Mouse (Mus musculus) hindbrain, embryonic 13.5 days (tissue): ENCODE measurements around the gene Gm7075. TPM values are rescaled to one million over a fixed set of nuclear protein-coding genes. Genes with fewer than 3 reads are reported as not detected.
A peak's percentile ranks its signal among the peaks of the same experiment; 100 is the strongest.

Experiments
- ATAC-seq: fragments of 200-750 bp; cut with Nextera tagmentation; 2 replicates; pipeline ENCODE4 v1.8.0; 2017; ENCODE audit warnings: moderate TSS enrichment; ENCODE audit not compliant: low FRiP score
- H3K27ac ChIP-seq: fragments of 300-500 bp; sonication (generic); 2 replicates; pipeline ENCODE4 v1.5.1; 2015; ENCODE audit warnings: inconsistent platforms, mild to moderate bottlenecking, moderate library complexity
- H3K27me3 ChIP-seq: fragments of 300-500 bp; sonication (generic); 2 replicates; pipeline ENCODE4 v1.6.1; 2015; ENCODE audit warnings: mild to moderate bottlenecking, inconsistent platforms
- H3K36me3 ChIP-seq: fragments of 300-500 bp; sonication (generic); 2 replicates; pipeline ENCODE4 v1.6.1; 2015; ENCODE audit warnings: mild to moderate bottlenecking, inconsistent platforms
- H3K4me1 ChIP-seq: fragments of 300-500 bp; sonication (generic); replicated peaks from 2 replicates; pipeline ENCODE4 v1.6.1; 2015; ENCODE audit warnings: inconsistent platforms
- H3K4me2 ChIP-seq: fragments of 300-500 bp; sonication (generic); 2 replicates; pipeline ENCODE4 v1.6.1; 2015; ENCODE audit warnings: inconsistent platforms, mild to moderate bottlenecking, moderate library complexity
- H3K4me3 ChIP-seq: fragments of 300-500 bp; sonication (generic); 2 replicates; pipeline ENCODE4 v1.5.1; 2015; ENCODE audit warnings: mild to moderate bottlenecking, inconsistent platforms
- H3K9ac ChIP-seq: fragments of 300-500 bp; sonication (generic); 2 replicates; pipeline ENCODE4 v1.6.1; 2015; ENCODE audit warnings: mild to moderate bottlenecking, inconsistent platforms
- H3K9me3 ChIP-seq: fragments of 300-500 bp; sonication (generic); 2 replicates; pipeline ENCODE4 v1.6.1; 2016; ENCODE audit warnings: inconsistent platforms
- WGBS: fragments of 180-500 bp; shearing (Covaris S2); methylation state at CpG from one replicate; pipeline ENCODE4 v1.1.7; 2015; 5-methylcytosine and 5-hydroxymethylcytosine counted together
- polyA plus RNA-seq: library from polyadenylated mRNA; unstranded; fragments of >200 nt; fragmentation: Nextera tagmentation; extraction: Ambion mirVana; gene quantifications from 2 replicates; pipeline ENCODE4 v1.2.1, GENCODE M21; 2015

The Gm7075 gene
- polyA plus RNA-seq, 1 experiment from 2014 or later, result not detected

GRCm38 (mm10) chr10:63381498-63382280 is 39.9 kb downstream of the Gm7075 start, which contains the start of gene Sirt1:
Gene Sirt1 (minus strand): TSS chr10:63381704.
- Histone ChIP-seq H3K27me3 (peaks cover 18% of the 10 kb centered on the region), H3K27ac (peak within 1 kb of the TSS; percentile 49), H3K36me3 (no peaks in the 10 kb centered on the region), H3K9me3 (no peaks in the 10 kb centered on the region), H3K9ac (peak within 1 kb of the TSS; percentile 72), H3K4me3 (peak within 1 kb of the TSS; percentile 52), H3K4me2 (peak within 1 kb of the TSS; percentile 89), H3K4me1 (peaks cover 9% of the 10 kb centered on the region)
- ATAC-seq, result no peak
- WGBS, result 7% methylated on average over 24 of the region's 24 CpGs

- no peak overlapping the region for H3K4me2 ChIP-seq
- H3K9me3 ChIP-seq, result no peaks in the 10 kb centered on the region
- H3K36me3 ChIP-seq, result no peaks in the 10 kb centered on the region
- 77% methylated on average over 6 of the region's 6 CpGs for WGBS
- peaks cover 18% of the 10 kb centered on the region for H3K27me3 ChIP-seq
- H3K4me1 ChIP-seq, result peaks cover 9% of the 10 kb centered on the region
- no peak overlapping the region for H3K27ac ChIP-seq
- no peak overlapping the region for H3K9ac ChIP-seq
- ATAC-seq, result no peak
- no peak overlapping the region for H3K4me3 ChIP-seq
Measured at GRCm38 (mm10) chr10:63378948-63379680, 42.5 kb downstream of the Gm7075 start.

GRCm38 (mm10) chr10:63377468-63377867 is 44.1 kb downstream of the Gm7075 start:
- 21% methylated on average over 9 of the region's 9 CpGs for WGBS

GRCm38 (mm10) chr10:63376303-63376702 is 45.3 kb downstream of the Gm7075 start:
- Histone ChIP-seq H3K4me2 (no peak overlapping the region), H3K36me3 (no peaks in the 10 kb centered on the region), H3K4me3 (no peak overlapping the region), H3K27ac (no peak overlapping the region), H3K4me1 (peaks cover 1% of the 10 kb centered on the region), H3K9ac (no peak overlapping the region), H3K27me3 (peaks cover 13% of the 10 kb centered on the region), H3K9me3 (no peaks in the 10 kb centered on the region)
- WGBS, result 86% methylated on average over 5 of the region's 5 CpGs
- no peak for ATAC-seq

More at GRCm38 (mm10) chr10:63377468-63377867, 44.1 kb downstream of the Gm7075 start:
- Histone ChIP-seq H3K4me2 (no peak overlapping the region), H3K9ac (no peak overlapping the region), H3K27me3 (peaks cover 18% of the 10 kb centered on the region), H3K4me1 (peaks cover 9% of the 10 kb centered on the region), H3K4me3 (no peak overlapping the region), H3K27ac (no peak overlapping the region), H3K9me3 (no peaks in the 10 kb centered on the region), H3K36me3 (no peaks in the 10 kb centered on the region)
- no peak for ATAC-seq

Other genes starting within 250 kb of the Gm7075 start
- gene Mypn, start 217.8 kb downstream of the Gm7075 start, polyA plus RNA-seq, result 0.17 and 0.57 TPM in 2 replicates
- gene Herc4, start 178.0 kb downstream of the Gm7075 start, polyA plus RNA-seq, result 30.0 and 33.4 TPM in 2 replicates
- 4.8 and 5.8 TPM in 2 replicates for gene Sirt1, start 40.1 kb downstream of the Gm7075 start, polyA plus RNA-seq
- 19.2 and 20.6 TPM in 2 replicates for gene Dnajc12, start 39.3 kb downstream of the Gm7075 start, polyA plus RNA-seq
- gene Ctnna3, start 8.3 kb upstream of the Gm7075 start, polyA plus RNA-seq, result 1.2 and 1.4 TPM in 2 replicates